Mouse (Mus musculus) small intestine, adult 2 months (tissue): ENCODE measurements around the gene Tmem189.

Experiments
- CTCF ChIP-seq: fragments of 200-500 bp; IDR thresholded peaks from 2 replicates; pipeline ENCODE4 v1.5.1; 2012; ENCODE audit warnings: low read depth, mild to moderate bottlenecking, control low read depth, inconsistent platforms, low read length, moderate library complexity, mixed read lengths; ENCODE audit not compliant: insufficient replicate concordance, insufficient read length; ENCODE audit errors: extremely low read depth
- POLR2A ChIP-seq: fragments of 200-500 bp; IDR thresholded peaks from 2 replicates; pipeline ENCODE4 v1.6.1; 2012; ENCODE audit warnings: low read depth, mild to moderate bottlenecking, control low read depth, inconsistent platforms, low read length, moderate library complexity

DNA sequence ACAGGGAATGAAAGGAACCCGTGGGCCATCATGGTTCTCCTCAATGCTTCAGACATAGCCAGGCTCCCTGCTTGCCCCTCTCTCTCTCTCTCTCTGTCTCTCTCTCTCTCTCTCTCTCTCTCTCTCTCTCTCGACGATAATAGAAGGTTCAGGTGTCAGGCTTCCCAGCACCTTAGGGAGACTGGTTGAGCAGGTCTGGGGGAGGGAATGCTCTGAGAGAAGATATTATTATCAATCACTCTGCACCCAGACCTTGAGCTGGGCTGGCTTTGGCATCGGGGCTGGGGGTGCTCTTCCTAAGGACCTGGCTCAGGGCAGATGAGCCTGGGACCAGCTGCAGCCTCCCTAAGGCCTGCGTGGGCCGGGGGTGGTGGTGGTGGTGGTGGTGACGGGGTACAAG lies 40.4 kb upstream of the Tmem189 start:
- TF ChIP-seq CTCF (no peak), POLR2A (no peak)
